Comparison of ENCODE assay signal across 17 mouse cellular contexts in genomic region chr8:103007284-103007984, GRCm38 (mm10).
"Had no signal": no experiment of that assay in that cellular context is flagged by ENCODE, and none has a peak within 500 bp of the region (broad histone marks: within the 10 kb centered on the region; RNA-seq: fewer than 3 reads in every experiment).

No protein-coding gene starts in this region.

- H3K9ac ChIP-seq: intestine, embryonic 15.5 days; limb, embryonic 12.5 days; liver, embryonic 13.5 days; liver, postnatal 0 days; midbrain, embryonic 15.5 days; neural tube, embryonic 13.5 days had no signal

- H3K4me1 ChIP-seq: intestine, embryonic 15.5 days; limb, embryonic 12.5 days; liver, embryonic 13.5 days; midbrain, embryonic 15.5 days had no signal

- H3K36me3 ChIP-seq: intestine, embryonic 15.5 days; limb, embryonic 12.5 days; liver, embryonic 13.5 days; midbrain, embryonic 10.5 days; midbrain, embryonic 15.5 days; neural tube, embryonic 13.5 days had no signal

- H3K4me3 ChIP-seq: intestine, embryonic 15.5 days; layer of hippocampus, adult 2 months; limb, embryonic 12.5 days; liver, embryonic 13.5 days; midbrain, embryonic 10.5 days; midbrain, embryonic 15.5 days; neural tube, embryonic 13.5 days had no signal

- ATAC-seq: intestine, embryonic 15.5 days; liver, postnatal 0 days; lung, postnatal 0 days; midbrain, embryonic 15.5 days had no signal

- H3K27me3 ChIP-seq: intestine, embryonic 15.5 days; limb, embryonic 12.5 days; liver, embryonic 13.5 days; midbrain, embryonic 15.5 days; neural tube, embryonic 13.5 days had no signal

- H3K4me2 ChIP-seq: intestine, embryonic 15.5 days; limb, embryonic 12.5 days; liver, embryonic 13.5 days; midbrain, embryonic 15.5 days; neural tube, embryonic 13.5 days had no signal

- H3K9me3 ChIP-seq: intestine, embryonic 15.5 days; limb, embryonic 12.5 days; liver, embryonic 13.5 days; midbrain, embryonic 10.5 days; midbrain, embryonic 15.5 days; neural tube, embryonic 13.5 days had no signal

- DNase-seq: kidney, adult 8-10 months; liver; liver, embryonic 13.5 days; liver, postnatal 0 days; lung, postnatal 36 days; retina, postnatal 1 day; right cerebral cortex, postnatal 4 days; spleen, adult 18-20 months; thymus, adult 2 months; thymus, postnatal 25 days had no signal

- H3K27ac ChIP-seq: intestine, embryonic 15.5 days; layer of hippocampus, adult 2 months; limb, embryonic 12.5 days; liver, embryonic 13.5 days; midbrain, embryonic 10.5 days; midbrain, embryonic 15.5 days; neural tube, embryonic 13.5 days had no signal
